Mouse (Mus musculus): ENCODE results near the gene Nucks1. TPM values are rescaled to one million over a fixed set of nuclear protein-coding genes. Genes with fewer than 3 reads are reported as not detected.

Gene Nucks1
- polyA plus RNA-seq (2012; rRNA removed; ENCODE audit: low replicate concordance), result 9.6 and 15.1 TPM in 2 replicates

DNA sequence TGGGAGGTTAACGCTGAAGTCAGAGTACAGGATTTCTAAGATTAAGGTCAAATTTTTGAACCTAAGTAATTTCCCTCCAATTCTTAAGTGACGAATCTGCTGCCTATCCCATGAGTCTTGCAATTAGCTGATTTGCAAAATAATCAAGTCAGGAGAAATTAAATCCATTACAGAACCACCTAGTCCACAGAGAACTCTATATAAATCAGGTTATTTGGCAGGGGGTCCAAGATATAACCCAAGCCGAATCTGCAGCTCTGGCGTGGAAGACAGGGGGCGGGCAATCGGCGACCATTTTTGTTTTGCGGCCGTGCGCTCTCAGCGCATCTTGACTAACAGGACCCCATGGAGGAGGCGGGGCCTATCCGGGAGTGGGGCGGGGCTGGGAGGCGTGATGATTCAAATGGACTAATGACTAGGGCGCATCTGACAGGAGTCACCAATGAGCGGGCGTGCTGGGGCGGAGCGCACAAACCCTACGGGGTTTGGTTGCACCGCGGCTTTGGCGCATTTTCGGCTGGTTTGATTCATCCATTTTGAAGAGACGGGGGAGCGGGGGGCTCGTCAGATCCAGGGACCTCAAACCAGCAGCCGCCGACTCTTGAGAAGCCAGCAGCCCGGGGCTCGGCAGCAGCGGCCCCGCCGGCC, at the start of gene Nucks1:
Nucks1 (plus strand) TSS at position 534 of the 648 bp plus-strand sequence.

DNA sequence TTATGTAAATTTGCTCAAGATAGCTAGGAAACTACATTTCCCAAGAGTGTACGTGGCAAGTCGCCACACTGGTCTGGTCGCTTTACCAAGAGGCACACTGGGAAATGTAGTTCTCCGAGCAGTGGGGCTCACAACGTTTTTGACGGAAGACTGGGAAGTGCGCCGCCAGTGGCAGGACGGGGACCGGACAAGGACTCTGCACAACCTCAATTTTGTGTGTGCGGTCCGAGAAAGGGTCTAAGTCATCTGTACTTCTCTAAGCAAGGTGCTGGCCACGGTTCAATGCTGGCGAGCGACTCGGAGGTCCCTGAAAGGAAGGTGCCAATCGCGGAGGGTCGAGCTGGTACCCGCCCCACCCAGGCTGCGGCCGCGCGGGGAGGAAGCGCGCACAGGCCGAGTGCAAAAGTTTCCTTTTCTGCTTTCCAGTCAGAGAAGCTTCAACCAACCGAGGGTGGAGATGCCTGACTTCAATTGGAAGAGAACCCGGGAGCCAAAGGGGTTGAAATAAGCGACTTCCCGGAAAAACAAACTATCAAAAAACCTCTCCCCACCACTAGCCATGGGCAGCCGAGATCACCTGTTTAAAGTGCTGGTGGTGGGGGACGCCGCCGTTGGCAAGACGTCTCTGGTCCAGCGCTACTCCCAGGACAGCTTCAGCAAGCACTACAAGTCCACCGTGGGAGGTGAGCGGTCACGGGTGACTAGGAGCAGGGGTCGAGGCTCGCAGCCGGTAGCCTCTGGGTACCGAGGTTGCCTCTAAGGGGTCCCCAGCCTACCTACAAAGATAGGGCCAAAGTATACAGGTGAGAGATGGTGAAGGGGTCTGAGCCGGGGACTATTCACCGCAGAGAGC, 43.0 kb upstream of the Nucks1 start, which contains the start of gene Rab29:
Rab29 (plus strand) TSS at position 132 of the 853 bp plus-strand sequence.

DNA sequence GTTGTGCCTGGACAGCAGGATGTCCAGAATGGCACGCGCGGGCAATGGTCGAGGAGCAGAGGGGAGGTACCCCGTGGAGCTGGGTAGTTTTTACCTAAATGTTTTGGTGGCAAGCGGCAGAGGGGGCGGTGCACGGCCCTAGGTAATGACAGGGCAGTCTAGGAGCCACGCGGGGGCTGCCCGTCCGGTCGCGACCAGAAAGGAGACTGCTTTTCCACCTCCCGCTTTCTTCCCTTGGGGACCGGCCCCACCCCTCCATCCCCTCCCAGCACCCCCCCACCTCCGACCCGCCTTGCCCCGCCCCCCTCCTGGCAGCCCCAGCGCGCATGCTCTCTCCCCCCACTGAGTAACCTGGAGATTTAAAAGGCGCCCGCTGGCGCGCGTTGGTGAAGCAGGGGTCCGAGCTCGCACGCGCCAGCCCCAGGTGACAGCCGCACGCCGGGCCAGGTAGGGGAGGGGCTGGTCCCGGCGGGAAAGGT, 52.3 kb downstream of the Nucks1 start, which contains the start of gene Slc45a3:
Slc45a3 (plus strand) TSS at position 362 of the 479 bp plus-strand sequence.

Other genes with a start within 250 kb of the Nucks1 start
- gene Rab7b, start 221.8 kb upstream of the Nucks1 start, polyA plus RNA-seq (2012; rRNA removed; ENCODE audit: low replicate concordance), result 10.0 and 23.6 TPM in 2 replicates
- gene Slc26a9, start 166.5 kb upstream of the Nucks1 start, polyA plus RNA-seq (2012; rRNA removed; ENCODE audit: low replicate concordance), result 4.1 TPM in 1 of 2 replicates, not detected in the other
- gene Pm20d1, start 113.2 kb upstream of the Nucks1 start, polyA plus RNA-seq (2012; rRNA removed; ENCODE audit: low replicate concordance), result 2.8 and 7.7 TPM in 2 replicates
- 27.0 and 47.0 TPM in 2 replicates for gene Slc41a1, start 83.0 kb upstream of the Nucks1 start, polyA plus RNA-seq (2012; rRNA removed; ENCODE audit: low replicate concordance)
- 33.9 and 49.8 TPM in 2 replicates for gene Rab29, start 43.3 kb upstream of the Nucks1 start, polyA plus RNA-seq (2012; rRNA removed; ENCODE audit: low replicate concordance)
- gene Slc45a3, start 52.4 kb downstream of the Nucks1 start, polyA plus RNA-seq (2012; rRNA removed; ENCODE audit: low replicate concordance), result 2.2 and 8.4 TPM in 2 replicates
- gene Elk4, start 97.1 kb downstream of the Nucks1 start, polyA plus RNA-seq (2012; rRNA removed; ENCODE audit: low replicate concordance), result 23.7 and 31.1 TPM in 2 replicates
- gene Mfsd4a, start 157.5 kb downstream of the Nucks1 start, polyA plus RNA-seq (2012; rRNA removed; ENCODE audit: low replicate concordance), result 0.80 and 8.3 TPM in 2 replicates
- 6.2 and 7.6 TPM in 2 replicates for gene Cdk18, start 229.2 kb downstream of the Nucks1 start, polyA plus RNA-seq (2012; rRNA removed; ENCODE audit: low replicate concordance)

Measured in subcutaneous adipose tissue, adult 2 months (tissue).